16 mouse cellular contexts compared by ENCODE assay signal in the genomic region with DNA sequence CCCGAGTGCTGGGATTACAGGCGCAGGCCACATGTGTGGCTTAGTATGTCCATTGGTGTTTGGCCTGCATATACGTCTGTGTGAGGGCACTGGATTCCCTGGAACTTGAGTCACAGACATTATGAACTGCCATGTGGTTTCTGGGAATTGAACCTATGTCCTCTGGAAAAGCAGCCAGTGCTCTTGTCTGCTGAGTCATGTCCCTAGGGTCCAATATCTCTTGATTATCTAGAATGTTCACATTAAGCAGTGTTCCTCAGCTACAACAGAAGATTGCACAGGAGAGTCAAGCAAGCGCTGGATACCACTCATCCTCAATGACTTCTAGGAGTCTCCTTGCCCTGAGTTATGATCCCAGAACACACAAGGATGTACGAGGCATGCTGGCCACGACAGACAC.
"Had no signal": no experiment of that assay in that cellular context is flagged by ENCODE, and none has a peak within 500 bp of the region (broad histone marks: within the 10 kb centered on the region; RNA-seq: fewer than 3 reads in every experiment).

No protein-coding gene starts in this region.

- H3K27ac ChIP-seq: lung, embryonic 15.5 days; macrophage; midbrain, embryonic 13.5 days; midbrain, embryonic 15.5 days; neural tube, embryonic 12.5 days; stomach, embryonic 15.5 days; stomach, postnatal 0 days had no signal

- ATAC-seq: liver, postnatal 0 days; lung, postnatal 0 days; midbrain, embryonic 13.5 days; midbrain, embryonic 15.5 days had no signal

- H3K4me3 ChIP-seq: lung, embryonic 15.5 days; midbrain, embryonic 13.5 days; midbrain, embryonic 15.5 days; neural tube, embryonic 12.5 days; stomach, embryonic 15.5 days had no signal

- H3K9me3 ChIP-seq: lung, embryonic 15.5 days; midbrain, embryonic 13.5 days; midbrain, embryonic 15.5 days; neural tube, embryonic 12.5 days; stomach, embryonic 15.5 days had no signal

- DNase-seq: liver, postnatal 0 days; lung, adult 2 months; lung, postnatal 14 days; lung, postnatal 36 days; right cerebral cortex, postnatal 14 days; thymus, adult 2 months; thymus, postnatal 25 days; thymus, postnatal 4 days had no signal

- H3K9ac ChIP-seq: liver, postnatal 0 days; lung, embryonic 15.5 days; midbrain, embryonic 13.5 days; midbrain, embryonic 15.5 days; neural tube, embryonic 12.5 days; stomach, embryonic 15.5 days had no signal

- H3K36me3 ChIP-seq: lung, embryonic 15.5 days; midbrain, embryonic 13.5 days; midbrain, embryonic 15.5 days; neural tube, embryonic 12.5 days; stomach, embryonic 15.5 days had no signal
